Mouse (Mus musculus) embryonic facial prominence, embryonic 10.5 days (tissue): Measurements from ENCODE around the gene Rpe. TPM values are rescaled to one million over a fixed set of nuclear protein-coding genes. Genes with fewer than 3 reads are reported as not detected.
"Not testable (repeated sequence)": the region's sequence is repeated elsewhere in the genome, so short reads cannot be mapped to it uniquely, and the experiment has no call there.

Source experiments
- DNase-seq: peaks from one replicate; pipeline ENCODE4 v3.0.0-alpha.2; 2017; ENCODE audit warnings: low spot score
- H3K27ac ChIP-seq: fragments of 300-500 bp; sonication (generic); replicated peaks from 2 replicates; pipeline ENCODE4 v1.5.1; 2016; ENCODE audit warnings: mild to moderate bottlenecking
- H3K27me3 ChIP-seq: fragments of 300-500 bp; sonication (generic); replicated peaks from 2 replicates; pipeline ENCODE4 v1.6.1; 2016; ENCODE audit warnings: low read depth, mild to moderate bottlenecking; ENCODE audit not compliant: poor library complexity, severe bottlenecking
- H3K36me3 ChIP-seq: fragments of 300-500 bp; sonication (generic); replicated peaks from 2 replicates; pipeline ENCODE4 v1.6.1; 2016; ENCODE audit warnings: mild to moderate bottlenecking, moderate library complexity
- H3K4me1 ChIP-seq: fragments of 300-500 bp; sonication (generic); 2 replicates; pipeline ENCODE4 v1.6.1; 2016
- H3K4me3 ChIP-seq: fragments of 300-500 bp; sonication (generic); 2 replicates; pipeline ENCODE4 v1.5.1; 2016; ENCODE audit warnings: mild to moderate bottlenecking, moderate library complexity
- H3K9me3 ChIP-seq: fragments of 300-500 bp; sonication (generic); 2 replicates; pipeline ENCODE4 v1.6.1; 2016; ENCODE audit warnings: mild to moderate bottlenecking
- WGBS: fragments of 180-500 bp; shearing (Covaris S2); methylation state at CpG from one replicate; pipeline ENCODE4 v1.1.7; 2016; 5-methylcytosine and 5-hydroxymethylcytosine counted together
- polyA plus RNA-seq: library from polyadenylated mRNA; unstranded; fragments of >200 nt; fragmentation: Nextera tagmentation; extraction: Ambion mirVana; gene quantifications from 2 replicates; pipeline ENCODE4 v1.2.1, GENCODE M21; 2016

Rpe gene
- polyA plus RNA-seq, 1 experiment from 2014 or later: 48.2 TPM

- H3K4me3 ChIP-seq, H3K36me3 ChIP-seq, DNase-seq, H3K27ac ChIP-seq, H3K27me3 ChIP-seq, H3K9me3 ChIP-seq: not testable (repeated sequence)
- 85% methylated on average over 10 of the region's 10 CpGs for WGBS
- H3K4me1 ChIP-seq: peaks cover 16% of the 10 kb centered on the region
Observed at GRCm38 (mm10) chr1:66699630-66700029, 1.0 kb upstream of the Rpe start.

GRCm38 (mm10) chr1:66700149-66700692, 410 bp upstream of the Rpe start:
- peaks cover 17% of the 10 kb centered on the region for H3K4me1 ChIP-seq
- H3K27me3 ChIP-seq: no peaks in the 10 kb centered on the region
- H3K4me3 ChIP-seq: peak overlapping the region; percentile 81
- 0 out of 2 replicates have a peak, but pooled peaks cover 4% of the 10 kb centered on the region for H3K36me3 ChIP-seq
- 44% methylated on average over 5 of the region's 5 CpGs for WGBS
- no peaks in the 10 kb centered on the region for H3K9me3 ChIP-seq
- DNase-seq: no peak
- peak overlapping the region; percentile 25 for H3K27ac ChIP-seq

- 32% methylated on average over 2 of the region's 2 CpGs for WGBS
- Histone ChIP-seq H3K36me3 (peaks cover 11% of the 10 kb centered on the region), H3K27me3 (no peaks in the 10 kb centered on the region), H3K27ac (peak overlapping the region; percentile 92), H3K9me3 (no peaks in the 10 kb centered on the region), H3K4me3 (peak overlapping the region; percentile 81), H3K4me1 (peaks cover 17% of the 10 kb centered on the region)
- DNase-seq: no peak
Observed at GRCm38 (mm10) chr1:66701576-66701940, 927 bp downstream of the Rpe start.

- H3K4me1 ChIP-seq: peaks cover 17% of the 10 kb centered on the region
- WGBS: 85% methylated on average over 4 of the region's 4 CpGs
Observed at GRCm38 (mm10) chr1:66702623-66703345, 2.2 kb downstream of the Rpe start.

GRCm38 (mm10) chr1:66704523-66704922, 3.9 kb downstream of the Rpe start:
- 78% methylated on average over 6 of the region's 6 CpGs for WGBS
- H3K27me3 ChIP-seq: no peaks in the 10 kb centered on the region

More at GRCm38 (mm10) chr1:66702623-66703345, 2.2 kb downstream of the Rpe start:
- Histone ChIP-seq H3K4me3 (no peak overlapping the region), H3K27me3 (no peaks in the 10 kb centered on the region), H3K27ac (no peak overlapping the region), H3K36me3 (peaks cover 23% of the 10 kb centered on the region), H3K9me3 (no peaks in the 10 kb centered on the region)
- DNase-seq: no peak

GRCm38 (mm10) chr1:66712859-66713258, 12.2 kb downstream of the Rpe start:
- DNase-seq: no peak
- Histone ChIP-seq H3K4me3 (no peak overlapping the region), H3K9me3 (no peaks in the 10 kb centered on the region), H3K27me3 (no peaks in the 10 kb centered on the region), H3K27ac (no peak overlapping the region), H3K36me3 (peaks cover 89% of the 10 kb centered on the region), H3K4me1 (no peaks in the 10 kb centered on the region)
- WGBS: 94% methylated on average over 3 of the region's 3 CpGs

More at GRCm38 (mm10) chr1:66704523-66704922, 3.9 kb downstream of the Rpe start:
- Histone ChIP-seq H3K36me3 (peaks cover 41% of the 10 kb centered on the region), H3K4me1 (peaks cover 17% of the 10 kb centered on the region), H3K4me3 (no peak overlapping the region), H3K9me3 (no peaks in the 10 kb centered on the region), H3K27ac (no peak overlapping the region)
- no peak for DNase-seq

GRCm38 (mm10) chr1:66730581-66730980, 29.9 kb downstream of the Rpe start:
- H3K4me3 ChIP-seq: no peak overlapping the region
- H3K4me1 ChIP-seq: no peaks in the 10 kb centered on the region
- H3K36me3 ChIP-seq: peaks cover 38% of the 10 kb centered on the region
- no peak overlapping the region for H3K27ac ChIP-seq
- no peak for DNase-seq
- H3K9me3 ChIP-seq: no peaks in the 10 kb centered on the region
- H3K27me3 ChIP-seq: no peaks in the 10 kb centered on the region
- WGBS: 79% methylated on average over 1 of the region's 1 CpGs

- Histone ChIP-seq H3K9me3 (no peaks in the 10 kb centered on the region), H3K27me3 (no peaks in the 10 kb centered on the region), H3K27ac (no peak overlapping the region), H3K4me1 (no peaks in the 10 kb centered on the region), H3K4me3 (no peak overlapping the region), H3K36me3 (peaks cover 28% of the 10 kb centered on the region)
- WGBS: 92% methylated on average over 1 of the region's 1 CpGs
- DNase-seq: no peak
Observed at GRCm38 (mm10) chr1:66768764-66769163, 68.1 kb downstream of the Rpe start.

Other genes starting within 250 kb of the Rpe start
- 0.10 and 0.28 TPM in 2 replicates for gene Unc80, start 232.5 kb upstream of the Rpe start, polyA plus RNA-seq
- gene Kansl1l, start 116.7 kb downstream of the Rpe start, polyA plus RNA-seq: 9.3 and 10.6 TPM in 2 replicates
- gene Acadl, start 162.4 kb downstream of the Rpe start, polyA plus RNA-seq: 35.7 and 40.4 TPM in 2 replicates
- 0.54 and 1.3 TPM in 2 replicates for gene Myl1, start 244.6 kb downstream of the Rpe start, polyA plus RNA-seq